Mouse (Mus musculus) lung, embryonic 16.5 days (tissue): ENCODE data around the gene Pgpep1. TPM values are rescaled to one million over a fixed set of nuclear protein-coding genes. Genes with fewer than 3 reads are reported as not detected.
A peak's percentile ranks its signal among the peaks of the same experiment; 100 is the strongest.

ENCODE experiments used
- ATAC-seq: fragments of 200-750 bp; cut with Nextera tagmentation; 2 replicates; pipeline ENCODE4 v1.8.0; 2017; ENCODE audit warnings: low read depth, mild to moderate bottlenecking, moderate library complexity
- H3K27ac ChIP-seq: fragments of 300-500 bp; sonication (generic); 2 replicates; pipeline ENCODE4 v1.5.1; 2014; ENCODE audit warnings: mild to moderate bottlenecking, control low read depth, low read length
- H3K27me3 ChIP-seq: fragments of 300-500 bp; sonication (generic); 2 replicates; pipeline ENCODE4 v1.6.1; 2014; ENCODE audit warnings: low read depth, low read length, mixed read lengths; ENCODE audit not compliant: control insufficient read depth, insufficient read depth
- H3K36me3 ChIP-seq: fragments of 300-500 bp; sonication (generic); 2 replicates; pipeline ENCODE4 v1.6.1; 2014; ENCODE audit warnings: low read length; ENCODE audit not compliant: control insufficient read depth, insufficient read depth
- H3K4me1 ChIP-seq: fragments of 300-500 bp; sonication (generic); replicated peaks from 2 replicates; pipeline ENCODE4 v1.6.1; 2014; ENCODE audit warnings: low read length, mixed read lengths; ENCODE audit not compliant: control insufficient read depth, insufficient read depth
- H3K4me2 ChIP-seq: fragments of 300-500 bp; sonication (generic); 2 replicates; pipeline ENCODE4 v1.6.1; 2014; ENCODE audit warnings: low read depth, low read length, control low read depth
- H3K4me3 ChIP-seq: fragments of 300-500 bp; sonication (generic); 2 replicates; pipeline ENCODE4 v1.5.1; 2014; ENCODE audit warnings: mild to moderate bottlenecking, low read length, control low read depth
- H3K9ac ChIP-seq: fragments of 300-500 bp; sonication (generic); 2 replicates; pipeline ENCODE4 v1.6.1; 2014; ENCODE audit warnings: low read length, control low read depth
- H3K9me3 ChIP-seq: fragments of 300-500 bp; sonication (generic); 2 replicates; pipeline ENCODE4 v1.6.1; 2016; ENCODE audit warnings: low read length; ENCODE audit not compliant: control insufficient read depth
- WGBS: fragments of 180-500 bp; shearing (Covaris S2); extraction: QIAGEN DNeasy Blood & Tissue Kit; methylation state at CpG from one replicate; pipeline ENCODE4 v1.1.7; 2014; 5-methylcytosine and 5-hydroxymethylcytosine counted together
- polyA plus RNA-seq: library from polyadenylated mRNA; unstranded; fragments of >200 nt; fragmentation: Nextera tagmentation; extraction: Ambion mirVana; gene quantifications from 2 replicates; pipeline ENCODE4 v1.2.1, GENCODE M21; 2015

Pgpep1 gene
- polyA plus RNA-seq, 1 experiment from 2014 or later: 46.7 TPM

DNA sequence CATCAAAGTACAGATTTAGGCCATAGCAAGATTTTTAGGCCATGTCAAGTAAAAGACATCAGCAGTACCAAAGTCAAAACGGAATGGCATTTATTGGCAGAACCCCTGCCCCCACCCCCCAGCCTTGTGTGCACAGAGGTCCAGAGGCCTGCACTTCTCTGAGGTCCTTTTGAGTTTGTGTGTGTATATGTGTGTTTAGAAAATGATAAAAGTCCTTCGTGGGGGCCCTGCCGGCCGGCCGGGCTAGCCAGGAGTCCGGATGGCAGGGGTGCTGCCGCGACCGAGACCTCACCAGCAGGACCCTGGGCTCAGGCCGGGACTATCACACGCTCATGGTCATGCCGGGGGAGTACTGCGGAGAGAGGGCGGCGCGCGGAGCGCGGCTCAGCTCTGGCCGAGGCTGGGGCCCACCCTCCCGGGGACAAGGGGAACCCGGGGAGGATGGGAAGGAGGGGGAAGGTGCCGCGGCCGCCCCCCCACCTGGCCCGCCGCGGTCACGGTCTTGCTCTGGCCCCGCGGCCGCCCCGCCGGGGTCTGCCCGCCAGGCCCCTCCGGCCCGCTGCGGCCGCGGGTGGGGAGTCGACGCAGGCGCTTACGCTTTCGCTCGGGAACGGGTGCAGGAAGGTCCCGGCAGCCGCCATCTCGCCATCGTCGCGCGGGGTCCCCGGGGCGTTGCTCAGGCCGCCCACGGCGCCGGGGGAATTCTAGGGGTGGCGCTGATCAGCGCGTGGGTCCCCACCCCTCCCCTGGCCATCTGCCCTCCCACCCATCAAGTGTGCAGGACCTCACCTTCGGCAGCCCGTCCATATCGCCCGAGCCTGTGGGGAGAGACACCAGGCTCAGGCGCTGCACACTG, 62.5 kb downstream of the Pgpep1 start:
- WGBS: 13% methylated on average over 59 of the region's 68 CpGs
- H3K4me3 ChIP-seq: peak overlapping the region; percentile 51
- H3K27me3 ChIP-seq: no peaks in the 10 kb centered on the region
- H3K4me2 ChIP-seq: peak overlapping the region; percentile 86
- no peak overlapping the region for H3K27ac ChIP-seq
- no peak for ATAC-seq
- peaks cover 59% of the 10 kb centered on the region for H3K4me1 ChIP-seq
- peak overlapping the region; percentile 73 for H3K9ac ChIP-seq
- no peaks in the 10 kb centered on the region for H3K9me3 ChIP-seq
- H3K36me3 ChIP-seq: peaks cover 13% of the 10 kb centered on the region

DNA sequence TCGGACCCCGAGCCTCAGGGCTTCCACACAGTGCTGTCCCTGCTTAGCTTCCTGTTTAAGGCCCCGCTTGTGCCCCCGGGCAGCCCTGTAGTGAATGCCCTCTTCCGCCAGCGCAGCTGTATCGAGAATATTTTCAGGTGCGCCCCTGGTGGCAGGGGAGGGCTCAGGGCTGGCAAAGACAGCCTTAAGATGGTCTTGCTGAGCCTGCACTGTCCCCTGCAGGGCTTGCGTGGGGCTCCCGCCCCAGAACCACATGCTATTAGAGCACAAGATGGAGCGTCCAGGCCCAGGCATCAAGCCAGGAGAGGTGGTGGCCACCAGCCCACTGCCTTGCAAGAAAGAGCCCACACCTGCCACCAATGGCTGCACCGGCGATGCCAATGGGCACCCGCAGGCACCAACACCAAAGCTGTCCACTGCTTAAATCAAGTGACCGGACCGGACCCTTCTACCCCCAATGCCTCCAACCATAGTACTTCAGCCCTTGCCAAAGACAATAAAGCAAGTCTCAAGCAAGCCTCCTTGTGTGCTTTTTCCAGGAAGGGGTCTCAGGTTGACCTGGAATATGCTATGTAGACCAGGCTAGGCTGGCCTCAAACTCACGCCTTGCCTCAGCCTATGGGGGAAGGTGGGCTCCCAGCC, 63.3 kb downstream of the Pgpep1 start:
- Histone ChIP-seq H3K9ac (no peak overlapping the region), H3K4me1 (peaks cover 59% of the 10 kb centered on the region), H3K9me3 (no peaks in the 10 kb centered on the region), H3K27ac (no peak overlapping the region), H3K27me3 (no peaks in the 10 kb centered on the region), H3K4me3 (no peak overlapping the region), H3K4me2 (no peak overlapping the region), H3K36me3 (peaks cover 9% of the 10 kb centered on the region; the same call in 1 of the 2 replicates)
- ATAC-seq: no peak
- 81% methylated on average over 17 of the region's 17 CpGs for WGBS

Other genes starting within 250 kb of the Pgpep1 start
- 13.9 and 15.4 TPM in 2 replicates for gene Crtc1, start 220.8 kb downstream of the Pgpep1 start, polyA plus RNA-seq
- gene Klhl26, start 183.4 kb downstream of the Pgpep1 start, polyA plus RNA-seq: 28.8 and 29.4 TPM in 2 replicates
- 5.6 and 7.0 TPM in 2 replicates for gene Tmem59l, start 173.0 kb downstream of the Pgpep1 start, polyA plus RNA-seq
- gene Crlf1, start 167.2 kb downstream of the Pgpep1 start, polyA plus RNA-seq: 166 and 169 TPM in 2 replicates
- gene Rex1bd, start 153.6 kb downstream of the Pgpep1 start, polyA plus RNA-seq: 125 and 133 TPM in 2 replicates
- gene Uba52, start 149.6 kb downstream of the Pgpep1 start, polyA plus RNA-seq: 917 and 987 TPM in 2 replicates
- gene Fkbp8, start 132.7 kb downstream of the Pgpep1 start, polyA plus RNA-seq: 300 and 319 TPM in 2 replicates
- gene Kxd1, start 132.4 kb downstream of the Pgpep1 start, polyA plus RNA-seq: 54.0 and 55.3 TPM in 2 replicates
- 19.8 and 21.4 TPM in 2 replicates for gene Ell, start 120.9 kb downstream of the Pgpep1 start, polyA plus RNA-seq
- 118 and 121 TPM in 2 replicates for gene Isyna1, start 66.0 kb downstream of the Pgpep1 start, polyA plus RNA-seq
- gene Ssbp4, start 51.5 kb downstream of the Pgpep1 start, polyA plus RNA-seq: 106 and 108 TPM in 2 replicates
- gene Lrrc25, start 44.2 kb downstream of the Pgpep1 start, polyA plus RNA-seq: 2.0 and 3.2 TPM in 2 replicates
- gene Gdf15, start 27.9 kb downstream of the Pgpep1 start, polyA plus RNA-seq: 0.45 and 0.60 TPM in 2 replicates
- 197 and 214 TPM in 2 replicates for gene Lsm4, start 12.9 kb upstream of the Pgpep1 start, polyA plus RNA-seq
- 26.2 and 28.8 TPM in 2 replicates for gene Jund, start 38.6 kb upstream of the Pgpep1 start, polyA plus RNA-seq
- gene Iqcn, start 43.1 kb upstream of the Pgpep1 start, polyA plus RNA-seq: not detected in 2 replicates
- gene Gm3336, start 58.2 kb upstream of the Pgpep1 start, polyA plus RNA-seq: 0.26 TPM in 1 of 2 replicates, not detected in the other
- 0.10 and 0.19 TPM in 2 replicates for gene Pde4c, start 63.3 kb upstream of the Pgpep1 start, polyA plus RNA-seq
- gene Rab3a, start 94.3 kb upstream of the Pgpep1 start, polyA plus RNA-seq: 14.8 and 16.2 TPM in 2 replicates
- 37.1 and 39.2 TPM in 2 replicates for gene Mpv17l2, start 100.6 kb upstream of the Pgpep1 start, polyA plus RNA-seq
- gene Pik3r2, start 116.3 kb upstream of the Pgpep1 start, polyA plus RNA-seq: 56.0 and 56.8 TPM in 2 replicates
- gene Mast3, start 144.7 kb upstream of the Pgpep1 start, polyA plus RNA-seq: 13.7 and 14.3 TPM in 2 replicates
- 0.24 and 0.69 TPM in 2 replicates for gene Il12rb1, start 148.1 kb upstream of the Pgpep1 start, polyA plus RNA-seq
- gene Arrdc2, start 179.3 kb upstream of the Pgpep1 start, polyA plus RNA-seq: 4.5 and 5.6 TPM in 2 replicates
- gene Kcnn1, start 202.9 kb upstream of the Pgpep1 start, polyA plus RNA-seq: 0.40 and 0.99 TPM in 2 replicates
- gene Ccdc124, start 213.5 kb upstream of the Pgpep1 start, polyA plus RNA-seq: 99.2 and 106 TPM in 2 replicates
- 0.13 and 0.16 TPM in 2 replicates for gene Slc5a5, start 232.4 kb upstream of the Pgpep1 start, polyA plus RNA-seq
- 5,017 and 5,100 TPM in 2 replicates for gene Rpl18a, start 237.0 kb upstream of the Pgpep1 start, polyA plus RNA-seq
- 45.9 and 49.2 TPM in 2 replicates for gene Map1s, start 245.5 kb upstream of the Pgpep1 start, polyA plus RNA-seq